25 mouse cellular contexts compared by ENCODE assay signal in the genomic region with DNA sequence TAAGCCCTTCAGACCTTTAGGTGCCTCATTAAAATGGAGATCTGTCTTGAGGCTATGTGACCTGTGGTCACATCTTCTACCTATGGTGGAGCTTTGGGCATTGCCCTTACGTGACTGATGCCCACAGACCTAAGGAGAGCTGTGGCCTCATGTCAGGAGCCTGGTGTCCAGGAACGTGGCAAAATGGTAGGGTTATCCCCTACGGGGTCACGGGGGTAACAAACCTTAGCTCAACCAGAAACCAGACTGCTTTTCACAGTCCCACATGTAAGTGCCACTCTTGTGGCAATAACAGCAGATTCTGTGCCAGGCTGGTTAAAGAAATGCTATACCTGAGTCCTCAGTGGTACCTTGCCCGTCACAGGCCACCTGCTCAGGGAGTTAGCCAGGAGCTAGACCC. TPM values are rescaled to one million over a fixed set of nuclear protein-coding genes. Genes with fewer than 3 reads are reported as not detected.
DNase-seq lines count a peak whose midpoint lies in the region; ATAC-seq and TF ChIP-seq lines count a peak whose summit lies in the region.
"Had no signal": no experiment of that assay in that cellular context is flagged by ENCODE, and none has a peak within 500 bp of the region (broad histone marks: within the 10 kb centered on the region; RNA-seq: fewer than 3 reads in every experiment).

No protein-coding gene starts in this region.

- H3K4me2 ChIP-seq in forebrain, embryonic 11.5 days (ENCODE audit: low read depth, low read length, severe bottlenecking) = no peak overlapping the region
- H3K4me2 ChIP-seq in liver, postnatal 0 days (ENCODE audit: low read depth, low read length) = peak overlapping the region; percentile 44; the same call in 1 of the 2 replicates
- H3K4me2 ChIP-seq in liver, embryonic 12.5 days = no peak overlapping the region
- H3K4me2 ChIP-seq: embryonic facial prominence, embryonic 12.5 days; forebrain, embryonic 13.5 days; forebrain, embryonic 15.5 days had no signal

- H3K36me3 ChIP-seq in forebrain, embryonic 11.5 days (ENCODE audit: control insufficient read depth, insufficient read depth, low read length) = no peaks in the 10 kb centered on the region
- no peaks in the 10 kb centered on the region for H3K36me3 ChIP-seq in forebrain, embryonic 10.5 days (replicated peaks)
- H3K36me3 ChIP-seq in heart, embryonic 10.5 days = no peaks in the 10 kb centered on the region
- no peaks in the 10 kb centered on the region for H3K36me3 ChIP-seq in liver, postnatal 0 days (replicated peaks; ENCODE audit: insufficient read depth, low read length)
- H3K36me3 ChIP-seq in liver, embryonic 12.5 days = no peaks in the 10 kb centered on the region
- H3K36me3 ChIP-seq: embryonic facial prominence, embryonic 10.5 days; embryonic facial prominence, embryonic 12.5 days; forebrain, embryonic 15.5 days; G1E had no signal

- no peak for TF ChIP-seq EP300 in liver, postnatal 0 days (IDR thresholded peaks at IDR 0.05; ENCODE audit: low read depth)

- no peaks in the 10 kb centered on the region for H3K9me3 ChIP-seq in forebrain, embryonic 11.5 days (ENCODE audit: control insufficient read depth, low read length)
- no peaks in the 10 kb centered on the region for H3K9me3 ChIP-seq in forebrain, embryonic 10.5 days
- H3K9me3 ChIP-seq in heart, embryonic 10.5 days = no peaks in the 10 kb centered on the region
- H3K9me3 ChIP-seq in liver, postnatal 0 days (ENCODE audit: low read length) = no peaks in the 10 kb centered on the region
- H3K9me3 ChIP-seq in liver, embryonic 12.5 days (replicated peaks) = no peaks in the 10 kb centered on the region
- H3K9me3 ChIP-seq: embryonic facial prominence, embryonic 10.5 days; embryonic facial prominence, embryonic 12.5 days; forebrain, embryonic 13.5 days; forebrain, embryonic 15.5 days; G1E had no signal

- H3K9ac ChIP-seq in forebrain, embryonic 11.5 days (ENCODE audit: low read length) = no peak overlapping the region
- no peak overlapping the region for H3K9ac ChIP-seq in liver, postnatal 0 days (replicated peaks)
- no peak overlapping the region for H3K9ac ChIP-seq in liver, embryonic 12.5 days
- H3K9ac ChIP-seq: embryonic facial prominence, embryonic 12.5 days; forebrain, embryonic 13.5 days; forebrain, embryonic 15.5 days; forebrain, postnatal 0 days had no signal

- no peak overlapping the region for H3K4me3 ChIP-seq in forebrain, embryonic 11.5 days (ENCODE audit: low read depth, low read length)
- H3K4me3 ChIP-seq in forebrain, embryonic 10.5 days = no peak overlapping the region
- no peak overlapping the region for H3K4me3 ChIP-seq in heart, embryonic 10.5 days
- H3K4me3 ChIP-seq in liver, postnatal 0 days (ENCODE audit: low read depth, low read length) = no peak overlapping the region
- no peak overlapping the region for H3K4me3 ChIP-seq in liver, embryonic 12.5 days
- H3K4me3 ChIP-seq: embryonic facial prominence, embryonic 10.5 days; embryonic facial prominence, embryonic 12.5 days; forebrain, embryonic 13.5 days; forebrain, embryonic 15.5 days had no signal

- intact Hi-C loops in heart, postnatal 36 days (cut with DNase I) = no loop called here

- no peak overlapping the region for H3K27ac ChIP-seq in forebrain, embryonic 11.5 days (ENCODE audit: low read depth, low read length)
- H3K27ac ChIP-seq in forebrain, embryonic 10.5 days = no peak overlapping the region
- H3K27ac ChIP-seq in heart, embryonic 10.5 days = no peak overlapping the region
- H3K27ac ChIP-seq in liver, postnatal 0 days (ENCODE audit: low read depth) = no peak overlapping the region
- H3K27ac ChIP-seq in liver, embryonic 12.5 days = no peak overlapping the region
- H3K27ac ChIP-seq: embryonic facial prominence, embryonic 10.5 days; embryonic facial prominence, embryonic 12.5 days; forebrain, embryonic 13.5 days; forebrain, embryonic 15.5 days had no signal

- H3K4me1 ChIP-seq in forebrain, embryonic 11.5 days (replicated peaks; ENCODE audit: control insufficient read depth, insufficient read depth, low read length) = 0 out of 2 replicates have a peak, but pooled peaks cover 2% of the 10 kb centered on the region
- peaks cover 18% of the 10 kb centered on the region for H3K4me1 ChIP-seq in forebrain, embryonic 10.5 days
- peaks cover 22% of the 10 kb centered on the region; the same call in 1 of the 2 replicates for H3K4me1 ChIP-seq in heart, embryonic 10.5 days
- H3K4me1 ChIP-seq in liver, postnatal 0 days (ENCODE audit: insufficient read depth) = peaks cover 20% of the 10 kb centered on the region
- H3K4me1 ChIP-seq in liver, embryonic 12.5 days = peaks cover 4% of the 10 kb centered on the region

- peak; percentile 27 for DNase-seq in forebrain, embryonic 11.5 days (ENCODE audit: low spot score)
- DNase-seq in forebrain, embryonic 10.5 days (ENCODE audit: extremely low spot score, low spot score) = no peak
- DNase-seq in heart, embryonic 10.5 days (ENCODE audit: low spot score) = peak; percentile 61
- no peak for DNase-seq in heart, postnatal 36 days
- no peak for DNase-seq in liver, postnatal 0 days
- DNase-seq: adrenal gland, adult 8-10 months; adrenal gland, postnatal 14 days; adrenal gland, postnatal 36 days; B cell, adult 2 months; cerebellum, adult 11-12 months; cerebellum, adult 2 months; cerebellum, adult 9-10 months; cerebellum, postnatal 10 days; cerebellum, postnatal 25 days; forebrain, postnatal 0 days had no signal

- no peak for TF ChIP-seq CTCF in liver, postnatal 0 days (IDR thresholded peaks at IDR 0.05; ENCODE audit: low read depth)

- WGBS in forebrain, embryonic 11.5 days = 85% methylated on average over 5 of the region's 5 CpGs
- 90% methylated on average over 5 of the region's 5 CpGs for WGBS in forebrain, embryonic 10.5 days
- WGBS in heart, embryonic 10.5 days = 78% methylated on average over 5 of the region's 5 CpGs
- 75% methylated on average over 5 of the region's 5 CpGs for WGBS in liver, postnatal 0 days (ENCODE audit: insufficient replicate concordance)
- WGBS in liver, embryonic 12.5 days (ENCODE audit: insufficient replicate concordance) = 61% methylated on average over 5 of the region's 5 CpGs

- no peaks in the 10 kb centered on the region for H3K27me3 ChIP-seq in forebrain, embryonic 11.5 days (ENCODE audit: control insufficient read depth, insufficient read depth, low read length)
- no peaks in the 10 kb centered on the region for H3K27me3 ChIP-seq in forebrain, embryonic 10.5 days (ENCODE audit: poor library complexity, severe bottlenecking)
- H3K27me3 ChIP-seq in heart, embryonic 10.5 days (ENCODE audit: insufficient read depth, poor library complexity, severe bottlenecking) = no peaks in the 10 kb centered on the region
- no peaks in the 10 kb centered on the region for H3K27me3 ChIP-seq in liver, postnatal 0 days (ENCODE audit: insufficient read depth, low read length)
- no peaks in the 10 kb centered on the region; the same call in 1 of the 2 replicates for H3K27me3 ChIP-seq in liver, embryonic 12.5 days (replicated peaks)
- H3K27me3 ChIP-seq: CH12.LX; embryonic facial prominence, embryonic 12.5 days; forebrain, embryonic 13.5 days; forebrain, embryonic 15.5 days had no signal

- ATAC-seq in forebrain, embryonic 11.5 days (replicated peaks; ENCODE audit: low FRiP score) = no peak
- ATAC-seq in liver, postnatal 0 days = no peak
- ATAC-seq in liver, embryonic 12.5 days = no peak
- ATAC-seq: activated CD4-positive, CD25-positive, alpha-beta regulatory T cell, adult 4 months; CD4-positive, CD25-positive, alpha-beta regulatory T cell, adult 4 months; forebrain, embryonic 13.5 days; forebrain, embryonic 15.5 days; forebrain, postnatal 0 days; Patski had no signal

RNA-seq across cellular contexts. Expression of gene Insig1, which starts 37.3 kb away (rescaled TPM):
- polyA plus RNA-seq in forebrain, embryonic 11.5 days (2014; fragmentation: Nextera tagmentation; extraction: Ambion mirVana) = 102 and 103 TPM in 2 replicates
- polyA plus RNA-seq in forebrain, embryonic 10.5 days (2016; fragmentation: Nextera tagmentation; extraction: Ambion mirVana) = 94.2 and 104 TPM in 2 replicates
- polyA plus RNA-seq in heart, embryonic 10.5 days (2016; fragmentation: Nextera tagmentation; extraction: Ambion mirVana) = 38.7 and 39.6 TPM in 2 replicates
- total RNA-seq in heart, postnatal 36 days (2021) = 10 to 100 TPM; 18.8 to 21.2 TPM
- polyA plus RNA-seq in liver, postnatal 0 days (2015; fragmentation: Nextera tagmentation; extraction: Ambion mirVana) = 36.3 and 40.3 TPM in 2 replicates
- 51.5 and 58.2 TPM in 2 replicates for polyA plus RNA-seq in liver, embryonic 12.5 days (2016; fragmentation: Nextera tagmentation; extraction: Ambion mirVana)

Comparison
In these comparisons a context has a peak if more than half of its experiments do, and no peak if none do; other contexts are left out.
1. DNase-seq: peak in forebrain, embryonic 11.5 days (single experiment) and heart, embryonic 10.5 days (single experiment); none in forebrain, embryonic 10.5 days (single experiment), heart, postnatal 36 days (0 of 2) and liver, postnatal 0 days (single experiment).